Mouse (Mus musculus) adrenal gland, postnatal 4 days (tissue): ENCODE measurements around the gene Rad18. TPM values are rescaled to one million over a fixed set of nuclear protein-coding genes. Genes with fewer than 3 reads are reported as not detected.
"Not testable (repeated sequence)": the region's sequence is repeated elsewhere in the genome, so short reads cannot be mapped to it uniquely, and the experiment has no call there.

Experiments used
- DNase-seq, 2 experiments: peaks; one replicate each; pipeline ENCODE4 v3.0.0; 2021 to 2022; ENCODE audit warnings: low spot score in 2 of 2, mixed read lengths in 2 of 2
- long read RNA-seq, 2 experiments: library from polyadenylated mRNA; stranded (forward); transcript quantifications; one replicate each; pipeline ENCODE4 v2.0.0; 2021
- total RNA-seq, 2 experiments: library from RNA; stranded (reverse); gene quantifications; 2 replicates each; pipeline ENCODE4 v1.2.3; 2021

The Rad18 gene
- total RNA-seq = 10 to 100 TPM; 14.8 to 16.0 TPM
- long read RNA-seq, experiment 1, partial matches to known transcripts = 0 of 2 reads
- long read RNA-seq, experiment 1, other reads (novel, unspliced or antisense) = 2 of 2 reads
- long read RNA-seq, experiment 2, partial matches to known transcripts = 1 of 10 reads
- long read RNA-seq, experiment 2, other reads (novel, unspliced or antisense) = 8 of 10 reads

DNA sequence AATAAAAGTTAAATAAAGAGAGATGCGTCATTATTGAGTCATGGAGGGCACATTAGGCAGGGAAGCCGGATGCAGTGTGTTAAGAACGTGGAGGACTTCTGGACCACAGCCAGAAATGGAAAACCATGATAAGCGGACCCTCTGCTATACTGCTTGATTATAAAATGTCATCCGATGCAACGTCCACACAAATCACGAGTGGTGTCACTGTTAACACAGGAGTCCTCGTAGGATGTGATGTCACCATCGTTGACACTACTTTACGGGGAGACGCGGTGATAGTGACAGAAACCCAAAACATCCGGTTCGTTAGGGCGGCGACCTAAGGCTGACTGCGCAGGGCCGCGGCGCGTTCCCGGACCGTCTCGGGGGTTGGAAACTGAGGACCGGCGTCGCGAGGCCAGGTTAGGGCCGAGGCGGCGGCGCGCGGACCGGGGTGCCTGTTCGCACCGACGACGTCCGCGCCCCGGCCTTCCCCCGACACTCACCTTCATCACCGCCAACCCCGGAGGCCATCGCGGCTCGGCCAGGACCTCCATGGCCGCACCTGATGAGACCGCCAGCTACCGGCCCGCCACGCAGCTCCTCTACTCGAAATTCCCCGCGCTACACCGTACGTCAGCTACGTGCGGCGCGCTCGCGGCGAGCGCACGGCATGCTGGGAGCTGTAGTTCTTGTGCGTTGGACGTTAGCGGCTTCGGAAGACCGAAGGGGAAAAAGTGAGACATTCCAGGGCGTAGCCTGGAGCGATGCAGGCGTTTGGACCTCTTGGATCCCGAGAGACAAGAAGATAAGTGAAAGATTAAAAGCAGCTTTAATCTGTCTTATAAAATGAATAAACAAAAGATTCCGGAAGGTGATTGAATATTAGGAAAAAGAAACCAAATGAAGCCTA is at the start of gene Rad18:
Rad18 (minus strand) TSS at position 631 of the 895 bp plus-strand sequence.
- DNase-seq = peak; percentile 54 to 62

DNA sequence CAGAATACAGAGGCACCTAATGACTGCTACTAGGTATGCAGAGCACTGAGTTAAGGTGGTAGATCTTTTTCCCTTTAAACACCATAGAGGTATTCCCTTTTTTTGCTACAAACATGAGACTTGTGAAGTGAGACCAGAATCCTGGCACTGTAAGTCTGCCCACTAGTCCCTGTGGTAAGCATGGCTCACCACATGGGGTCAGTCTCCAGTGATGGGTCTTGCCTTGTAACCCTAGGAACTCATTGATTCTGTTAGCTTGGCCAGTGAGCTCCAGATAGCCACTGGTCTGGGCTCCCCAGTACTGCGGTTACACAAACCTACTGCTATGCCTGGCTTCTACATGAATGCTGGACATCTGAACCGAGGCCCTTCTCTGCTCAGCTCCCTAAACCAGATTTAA is 45.8 kb upstream of the Rad18 start:
- DNase-seq = no peak

DNA sequence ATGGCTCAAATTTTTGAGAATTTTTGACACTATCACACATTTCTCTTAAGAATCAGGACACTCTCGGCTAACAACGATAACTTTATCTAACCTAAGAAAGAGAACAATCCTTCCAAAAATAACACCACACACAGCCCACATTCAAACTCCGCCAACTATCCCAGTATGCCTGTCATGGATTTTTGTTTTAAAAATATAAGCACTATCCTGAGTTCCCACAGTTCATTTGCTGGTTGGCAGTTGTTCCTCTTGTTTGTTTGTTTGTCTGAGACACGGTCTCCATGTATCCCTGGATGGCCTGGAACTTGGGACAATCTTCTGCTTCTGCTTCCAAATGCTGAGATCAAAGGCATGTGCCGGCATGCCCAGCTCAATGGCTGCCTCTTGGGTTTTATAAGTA is 45.3 kb upstream of the Rad18 start:
- no peak for DNase-seq

DNA sequence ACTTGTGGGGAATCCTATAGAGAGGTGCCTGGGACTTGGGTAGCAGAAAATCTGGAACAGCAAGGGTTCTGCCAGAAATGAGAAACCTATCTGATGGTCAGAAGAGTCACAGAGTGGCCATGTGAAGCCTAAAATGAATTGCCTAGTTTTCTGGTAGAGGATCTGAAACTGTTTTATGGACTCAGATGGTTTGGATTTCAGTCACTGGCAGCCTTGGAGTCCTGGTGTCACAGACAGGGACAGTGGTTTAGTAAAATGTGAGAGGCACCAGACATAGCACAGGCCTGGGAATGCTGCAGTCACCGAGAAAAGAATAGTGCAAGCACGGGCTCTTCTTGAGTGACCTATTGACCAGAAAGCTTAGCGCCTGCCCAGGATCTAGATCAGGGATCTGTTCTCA is 43.1 kb upstream of the Rad18 start:
- no peak for DNase-seq

DNA sequence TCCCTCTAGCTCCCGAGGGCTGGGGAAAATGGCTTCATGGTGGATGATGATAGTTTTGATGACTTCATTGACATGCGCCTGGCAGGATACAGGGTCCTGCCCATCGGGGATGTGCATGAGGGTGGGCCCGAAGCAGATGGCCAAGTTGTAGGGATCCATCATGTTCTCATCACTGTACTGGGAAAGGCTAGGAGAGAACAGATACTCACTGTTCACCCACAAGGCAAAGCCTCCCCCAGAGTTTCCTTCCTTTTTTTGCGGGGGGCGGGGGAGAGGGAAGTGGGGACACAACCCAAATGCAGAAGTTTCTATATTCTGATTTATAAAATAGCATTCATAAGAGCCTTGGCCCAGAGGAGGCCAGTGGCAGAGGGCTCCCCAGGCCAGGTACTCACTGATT is 42.4 kb upstream of the Rad18 start:
- no peak for DNase-seq

DNA sequence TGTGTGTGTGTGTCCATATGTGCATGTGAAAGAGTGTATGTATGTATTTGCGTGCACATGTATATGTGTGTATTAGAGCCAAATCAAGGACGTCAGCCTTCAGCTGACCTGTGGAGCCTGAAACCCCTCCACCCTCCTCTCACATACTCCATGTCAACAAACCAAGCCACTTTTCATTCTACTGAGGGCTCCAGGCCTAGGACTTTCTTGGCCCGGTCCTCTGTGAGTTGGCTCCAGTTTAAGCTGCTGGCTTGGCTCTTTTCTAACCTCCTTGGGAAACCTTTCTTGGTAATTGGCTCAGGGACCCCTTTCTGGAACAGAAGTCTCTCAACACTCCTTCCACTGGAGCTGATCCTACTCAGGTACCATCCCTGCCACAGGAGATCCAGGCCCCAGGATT is 40.0 kb upstream of the Rad18 start:
- DNase-seq = no peak

DNA sequence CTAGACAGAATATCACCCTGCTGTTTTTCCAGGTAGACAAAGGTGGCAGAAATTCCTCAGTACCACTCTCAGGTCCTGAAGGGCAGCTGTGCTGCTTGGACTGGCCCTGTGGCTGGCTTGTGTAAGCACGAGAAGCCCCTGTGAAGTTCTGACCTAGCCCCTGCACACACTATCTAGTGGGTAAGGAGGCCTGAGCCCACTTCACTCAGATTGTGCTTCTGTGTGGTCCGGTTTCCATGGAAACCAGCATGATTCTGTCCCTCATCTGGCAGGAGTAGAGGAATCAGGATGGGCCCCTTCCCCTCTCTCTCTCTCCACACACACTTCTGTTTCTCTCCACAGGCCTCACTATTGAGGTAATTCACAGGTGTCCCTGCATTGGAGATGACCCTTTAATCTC is 38.6 kb upstream of the Rad18 start:
- no peak for DNase-seq

DNA sequence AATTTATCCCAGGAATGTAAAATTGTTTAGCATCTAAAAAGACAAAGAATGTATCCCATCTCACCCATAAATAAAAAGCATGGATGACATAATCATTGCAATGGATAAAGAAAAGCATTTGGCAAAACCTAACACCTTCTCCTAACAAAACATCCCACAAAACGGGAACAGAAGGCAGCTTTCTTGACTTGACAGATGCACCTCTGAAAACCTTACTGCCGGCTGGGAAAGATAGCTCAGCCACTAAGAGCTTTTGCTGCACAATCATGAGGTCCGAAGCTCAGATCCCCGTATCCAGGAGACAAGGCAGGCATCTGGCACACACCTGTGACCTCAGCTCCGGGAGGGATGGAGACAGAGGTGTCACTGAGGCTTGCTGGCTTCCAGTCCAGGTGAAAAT is 37.5 kb upstream of the Rad18 start:
- no peak for DNase-seq

DNA sequence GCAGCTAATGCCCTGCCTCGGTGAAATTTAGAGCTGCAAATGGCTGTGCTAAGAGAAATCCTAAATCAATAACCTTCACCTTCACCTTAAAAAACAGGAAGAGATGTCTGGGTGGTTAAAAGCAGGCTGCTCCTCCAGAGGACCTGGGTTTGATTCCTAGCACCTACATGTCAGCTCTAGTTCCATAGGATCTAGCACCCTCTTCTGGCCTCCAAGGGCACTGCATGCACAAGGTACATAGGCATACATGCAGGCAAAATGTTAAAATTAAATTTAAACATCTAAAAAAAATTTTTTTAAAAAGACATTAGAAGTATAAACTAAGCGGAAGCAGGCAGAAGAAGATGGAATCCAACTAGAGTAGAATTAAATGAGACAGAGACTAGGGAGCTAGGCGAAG is 35.9 kb upstream of the Rad18 start:
- DNase-seq = no peak

DNA sequence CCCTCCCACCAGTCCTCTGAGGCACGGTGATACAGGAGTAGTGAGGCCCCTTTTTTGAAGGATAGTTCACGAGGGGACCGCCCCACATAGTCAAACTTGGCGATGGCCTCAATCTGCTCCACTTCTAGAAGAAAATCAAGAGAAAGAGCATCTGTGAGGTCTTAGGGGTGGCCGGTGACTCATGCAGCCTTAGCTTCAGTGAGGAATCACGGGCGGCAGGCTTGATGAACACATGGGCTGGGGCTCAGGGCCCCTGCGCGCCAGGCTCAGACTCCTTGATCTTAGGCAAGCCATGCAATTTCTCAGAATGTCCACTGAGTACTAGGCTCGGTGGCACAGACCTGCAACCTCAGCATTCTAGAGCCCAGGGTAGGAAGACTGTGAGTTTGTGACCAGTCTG is 34.9 kb upstream of the Rad18 start:
- DNase-seq = no peak

DNA sequence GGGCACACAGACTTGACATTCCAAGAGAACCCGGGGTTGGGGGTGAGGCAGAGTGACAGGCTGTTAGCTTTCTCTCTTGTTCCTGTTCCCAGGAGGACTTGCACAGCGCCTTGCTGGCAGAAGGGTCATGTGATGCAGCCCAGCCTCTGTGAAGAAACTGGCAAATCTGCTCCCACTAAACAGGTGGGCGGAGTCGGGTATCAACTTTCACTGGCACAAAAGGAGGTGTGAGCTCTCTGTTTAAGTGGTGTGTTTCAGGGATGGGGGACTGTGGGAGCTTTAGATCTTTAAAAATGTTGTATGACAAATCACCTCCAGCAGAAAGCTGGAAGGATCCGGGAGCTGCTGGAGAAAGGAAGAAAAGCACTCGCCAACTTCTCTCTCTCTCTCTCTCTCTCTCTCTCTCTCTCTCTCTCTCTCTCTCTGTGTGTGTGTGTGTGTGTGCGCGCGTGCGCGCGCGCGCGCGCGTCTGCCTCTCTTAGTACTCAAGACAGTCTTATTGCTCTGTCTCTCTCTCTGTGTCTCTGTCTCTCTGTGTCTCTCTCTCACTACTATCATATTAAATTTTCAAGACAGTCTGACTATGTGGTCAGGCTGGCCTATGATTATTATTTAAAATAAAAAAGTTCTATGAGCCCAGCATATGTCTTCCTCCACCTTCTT is 32.4 kb upstream of the Rad18 start:
- peak in 1 of 2 experiments; percentile 24 for DNase-seq

DNA sequence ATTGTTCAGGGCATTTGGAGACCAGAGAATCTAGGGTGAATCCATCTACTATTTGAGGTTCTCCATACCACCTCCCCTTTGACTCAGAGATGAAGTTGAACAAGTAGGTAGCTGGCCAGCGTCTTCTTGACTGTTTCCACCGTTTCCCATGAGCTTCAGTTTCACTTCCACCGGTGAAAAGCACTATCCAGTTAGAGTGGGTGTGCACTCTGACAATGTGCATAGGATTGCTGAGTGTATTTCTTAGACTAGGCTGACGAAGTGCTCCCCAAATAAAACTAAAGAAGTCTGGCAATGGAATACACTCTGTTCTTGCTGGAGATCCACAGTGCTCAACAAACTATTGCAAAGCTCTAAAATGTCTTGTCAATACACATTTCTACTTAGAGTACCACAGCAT is 29.0 kb upstream of the Rad18 start:
- DNase-seq = no peak

DNA sequence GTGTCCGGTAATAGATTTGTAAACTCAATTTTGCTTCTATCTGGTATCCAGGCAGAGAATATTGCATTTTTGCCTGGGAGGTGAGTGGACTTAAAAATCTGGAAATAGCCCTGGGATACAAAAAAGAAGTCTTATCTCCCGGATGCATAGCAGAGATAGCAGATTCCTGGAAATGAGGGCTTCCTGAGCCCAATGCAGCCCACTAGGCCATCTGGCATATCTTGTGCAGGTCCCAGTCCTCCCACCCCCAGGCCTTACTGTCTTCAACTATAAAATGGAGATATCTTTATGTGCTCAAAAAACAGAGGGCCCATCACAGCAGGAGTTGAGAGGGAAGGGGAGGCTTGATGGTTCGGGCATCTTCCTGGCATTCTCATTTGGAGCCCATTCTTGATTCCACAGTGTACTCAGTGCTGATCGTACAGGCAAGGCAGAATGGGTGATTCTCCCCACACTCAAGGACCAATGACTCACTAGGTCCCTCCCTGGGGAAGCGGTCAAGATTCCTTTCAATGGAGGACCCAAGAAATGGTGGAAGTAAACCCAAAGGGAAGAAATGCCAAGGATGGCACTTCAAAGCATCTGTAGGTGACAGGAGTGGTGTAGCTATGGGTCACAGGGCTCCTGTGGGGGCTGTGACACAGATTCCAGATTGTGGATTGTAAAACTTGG is 24.1 kb upstream of the Rad18 start:
- DNase-seq = no peak

DNA sequence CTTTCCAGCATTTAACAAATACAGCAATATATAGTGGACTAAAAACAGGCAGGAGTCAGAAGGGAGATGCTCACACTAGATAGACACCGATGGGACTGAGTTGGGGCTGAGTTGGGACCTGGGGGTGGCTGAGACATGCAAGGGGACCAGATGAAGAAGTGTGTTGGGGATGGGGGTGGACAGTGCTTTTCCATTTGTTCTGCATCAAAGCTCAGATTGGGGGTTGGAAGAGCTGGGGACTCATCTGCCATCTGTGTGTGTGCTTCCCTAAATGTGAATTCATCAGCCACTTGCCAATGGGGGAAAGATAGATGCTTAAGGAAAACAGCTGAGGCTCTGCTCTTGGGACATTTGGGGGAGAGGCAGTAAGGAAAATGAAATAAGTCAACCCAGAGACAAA is 23.5 kb upstream of the Rad18 start:
- no peak for DNase-seq

DNA sequence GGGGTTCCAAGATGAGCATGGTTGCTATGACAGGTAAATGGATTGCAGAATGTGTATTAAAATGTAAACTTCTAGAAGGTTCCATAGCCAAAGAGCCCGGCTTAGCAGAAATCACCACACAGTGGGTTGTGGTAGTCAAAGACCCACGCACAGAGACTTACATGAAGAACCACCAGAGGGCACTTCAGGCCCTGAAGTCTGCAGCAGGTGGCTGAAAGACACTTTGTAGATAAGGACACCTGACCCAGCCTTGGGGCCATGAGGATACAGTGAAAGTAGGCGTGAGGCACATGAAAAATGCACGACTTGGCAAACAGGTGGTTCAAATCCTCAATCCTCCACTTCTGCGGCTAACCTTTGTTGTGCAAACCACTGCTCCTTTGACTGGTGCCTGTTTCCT is 20.7 kb upstream of the Rad18 start:
- no peak for DNase-seq

DNA sequence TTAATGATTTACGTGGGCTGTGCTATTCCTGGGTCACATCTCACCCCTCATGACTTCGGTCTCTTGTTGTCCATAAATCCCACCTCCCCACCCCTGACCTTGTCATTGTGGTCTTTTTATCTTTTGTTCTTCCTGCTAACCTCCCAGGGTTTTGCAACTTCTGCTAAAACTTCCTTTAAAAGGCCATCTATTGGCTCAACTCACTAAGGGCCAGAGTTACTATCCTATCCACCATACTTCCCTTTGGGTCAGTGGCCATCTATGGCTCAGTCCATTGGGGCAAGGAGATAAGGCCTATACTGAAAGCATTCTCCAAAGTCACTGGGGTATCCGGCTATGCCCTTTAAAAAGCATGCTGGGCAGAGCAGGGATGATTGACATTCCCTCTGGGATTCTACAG is 17.5 kb upstream of the Rad18 start:
- no peak for DNase-seq

DNA sequence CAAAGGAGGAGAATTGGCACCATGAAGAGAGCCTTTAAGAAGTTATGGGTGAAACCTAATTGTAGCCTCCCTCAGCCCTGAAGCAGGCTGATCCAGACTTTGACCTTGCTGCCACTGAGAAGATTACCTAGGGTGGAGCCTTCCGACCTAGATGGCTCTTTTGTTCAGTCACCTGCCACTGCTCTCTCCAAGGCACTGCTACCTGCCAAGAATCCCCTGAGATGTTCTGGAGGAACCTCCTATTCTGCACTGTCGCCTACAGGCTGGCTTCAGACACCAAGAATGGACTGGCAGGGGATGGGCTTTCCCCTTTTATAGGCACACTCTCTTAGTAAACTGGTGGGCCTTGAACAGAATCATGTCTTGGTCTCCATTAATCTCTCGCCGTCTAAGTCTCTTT is 5.8 kb upstream of the Rad18 start:
- not testable (repeated sequence) for DNase-seq

DNA sequence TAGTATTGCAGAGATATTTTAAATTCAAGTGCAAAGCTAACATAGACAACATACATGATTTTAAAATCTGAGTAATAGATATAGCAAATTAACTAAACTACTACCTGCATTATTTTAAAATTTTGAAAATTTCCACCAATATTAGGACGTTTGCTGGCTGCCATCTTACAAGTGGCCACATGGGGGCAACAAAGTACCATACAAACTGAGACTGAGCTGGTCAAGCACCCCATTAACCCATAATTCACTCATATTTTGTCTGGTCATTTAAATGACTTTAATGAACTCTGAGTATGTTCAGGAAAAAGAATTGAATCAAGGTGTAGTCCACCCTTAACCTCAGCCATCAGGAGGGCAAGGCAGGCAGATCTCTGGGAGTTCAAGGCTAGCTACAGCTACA is 3.9 kb upstream of the Rad18 start:
- no peak for DNase-seq

DNA sequence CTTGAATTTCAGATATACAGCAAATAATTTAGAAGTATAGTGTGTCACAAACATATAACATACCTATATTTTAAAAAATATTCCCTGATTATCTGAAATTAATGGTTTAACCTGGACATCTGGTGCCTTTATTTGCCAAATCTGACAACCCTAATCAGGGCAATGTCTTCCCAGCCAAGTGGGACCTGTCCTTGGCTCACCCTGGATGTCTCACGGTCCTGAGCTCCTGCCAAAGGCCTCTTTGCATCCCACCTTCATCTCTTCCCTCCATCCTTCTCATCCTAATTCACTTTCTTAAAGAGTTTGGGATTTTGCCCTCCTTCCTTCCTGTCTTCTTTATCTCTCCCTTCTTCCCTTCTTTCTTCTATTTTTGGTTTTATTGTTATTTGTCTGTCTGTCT is 2.6 kb upstream of the Rad18 start:
- no peak for DNase-seq

DNA sequence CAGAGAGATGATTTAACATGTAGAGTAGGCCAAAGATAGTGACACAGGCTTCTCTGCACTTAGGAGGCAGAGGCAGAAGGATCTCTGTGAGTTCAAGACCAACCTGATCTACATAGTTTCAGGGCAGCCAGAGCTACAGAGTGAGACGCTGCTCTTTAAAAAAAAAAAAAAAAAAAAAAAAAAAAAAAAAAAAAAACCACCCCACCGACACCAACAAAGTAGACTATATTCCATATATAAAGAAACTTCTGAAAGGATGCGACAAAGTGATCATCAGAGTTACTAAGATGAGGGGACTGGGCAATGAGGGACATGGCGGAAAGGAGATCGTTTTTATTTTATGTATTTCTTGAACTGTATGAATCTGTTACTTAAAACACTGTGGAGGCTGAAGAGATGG is 2.0 kb downstream of the Rad18 start:
- no peak for DNase-seq

DNA sequence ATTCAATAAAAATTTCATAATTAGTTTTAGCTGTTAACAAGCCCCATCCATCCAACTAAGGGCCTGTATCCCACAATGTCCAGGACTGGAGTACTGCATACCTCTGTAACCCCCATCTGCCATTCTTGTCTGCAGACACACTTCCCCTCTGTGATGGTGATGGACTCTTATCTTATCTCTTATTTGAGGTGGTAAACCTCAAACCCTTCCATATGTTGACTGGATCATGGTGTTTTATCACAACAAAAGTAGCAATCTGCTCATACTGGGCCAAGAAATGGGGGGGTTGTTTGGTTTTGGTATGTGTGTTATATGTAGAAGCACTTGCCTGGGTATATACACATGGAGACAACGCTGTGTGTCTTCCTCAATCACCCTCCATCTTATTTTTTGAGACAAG is 5.0 kb downstream of the Rad18 start:
- DNase-seq = no peak

DNA sequence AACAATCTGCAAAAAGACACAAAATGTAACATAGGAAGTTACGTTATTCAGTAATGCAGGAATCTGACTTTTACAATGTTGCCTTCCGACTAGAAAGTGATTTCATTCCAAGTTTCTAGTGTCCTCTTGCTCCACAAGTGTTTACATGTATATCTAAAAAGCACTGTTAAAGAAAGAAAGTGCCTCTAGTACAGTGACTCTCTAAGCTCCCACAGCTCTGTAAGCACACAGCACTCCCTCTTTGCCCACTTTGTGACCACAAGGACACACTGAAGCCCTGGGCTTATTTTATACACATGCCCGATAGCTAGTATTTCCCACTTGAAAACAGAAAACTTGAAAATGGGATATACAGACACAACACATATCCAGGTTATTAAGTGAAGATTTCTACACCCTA is 8.5 kb downstream of the Rad18 start:
- no peak for DNase-seq
